Mouse (Mus musculus): ENCODE measurements at regions not wholly inside any gene's neighbourhood (a gene's known extent, or its start where the extent isn't known, plus 50 kb on each side); places are given as distances from the start of the nearest gene placed in this dataset.
A peak's percentile ranks its signal among the peaks of the same experiment; 100 is the strongest.
"Not testable (repeated sequence)": the region's sequence is repeated elsewhere in the genome, so short reads cannot be mapped to it uniquely, and the experiment has no call there.

DNA sequence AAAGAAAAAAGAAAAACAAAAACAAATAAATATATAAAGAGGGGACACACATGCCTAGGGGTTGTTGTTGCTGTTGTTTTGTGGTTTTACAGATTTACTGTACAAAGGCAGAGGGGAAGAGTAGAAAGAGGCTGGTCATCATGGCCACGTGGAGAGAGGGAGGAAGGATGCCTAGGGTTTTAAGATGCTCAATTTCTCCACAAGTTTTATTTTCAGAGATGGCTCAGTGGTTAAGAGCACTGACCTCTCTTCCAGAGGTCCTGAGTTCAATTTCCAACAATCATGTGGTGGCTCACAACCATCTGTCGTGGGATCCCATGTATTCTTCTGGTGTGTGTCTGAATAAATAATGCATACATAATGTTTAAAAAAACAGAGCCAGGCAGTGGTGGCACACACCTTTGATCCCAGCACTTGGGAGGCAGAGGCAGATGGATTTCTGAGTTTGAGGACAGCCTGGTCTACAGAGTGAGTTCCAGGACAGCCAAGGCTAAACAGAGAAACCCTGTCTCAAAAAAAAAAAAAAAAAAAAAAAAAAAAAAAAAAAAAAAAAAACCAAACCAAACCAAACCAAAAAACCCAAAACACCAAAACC, 1364.6 kb downstream of the Zfp704 start:
- H3K9ac ChIP-seq (ENCODE audit: low read depth, low read length); H3K27ac ChIP-seq (ENCODE audit: low read depth, low read length); H3K4me1 ChIP-seq (replicated peaks; ENCODE audit: control insufficient read depth, insufficient read depth, low read length); H3K4me2 ChIP-seq; H3K9me3 ChIP-seq (ENCODE audit: control insufficient read depth, low read length); H3K27me3 ChIP-seq (replicated peaks; ENCODE audit: control insufficient read depth, insufficient read depth, low read length); H3K36me3 ChIP-seq (ENCODE audit: control insufficient read depth, insufficient read depth, low read length); ATAC-seq (replicated peaks; ENCODE audit: low FRiP score); H3K4me3 ChIP-seq (ENCODE audit: low read depth, low read length): not testable (repeated sequence)
- WGBS: 59% methylated on average over 2 of the region's 2 CpGs
- peak; percentile 89 for DNase-seq (ENCODE audit: low spot score)

- H3K4me2 ChIP-seq; H3K4me3 ChIP-seq (ENCODE audit: low read depth, low read length); H3K36me3 ChIP-seq (ENCODE audit: control insufficient read depth, insufficient read depth, low read length); ATAC-seq (replicated peaks; ENCODE audit: low FRiP score); H3K27ac ChIP-seq (ENCODE audit: low read depth, low read length); H3K4me1 ChIP-seq (replicated peaks; ENCODE audit: control insufficient read depth, insufficient read depth, low read length); H3K9me3 ChIP-seq (ENCODE audit: control insufficient read depth, low read length); H3K9ac ChIP-seq (ENCODE audit: low read depth, low read length); H3K27me3 ChIP-seq (replicated peaks; ENCODE audit: control insufficient read depth, insufficient read depth, low read length): not testable (repeated sequence)
- peak; percentile 60 for DNase-seq (ENCODE audit: low spot score)
- 83% methylated on average over 4 of the region's 4 CpGs for WGBS
Observed at GRCm38 (mm10) chr3:8244526-8245194, 1365.2 kb downstream of the Zfp704 start.

- Histone ChIP-seq H3K4me1 (replicated peaks; ENCODE audit: control insufficient read depth, insufficient read depth, low read length) (no peaks in the 10 kb centered on the region), H3K36me3 (ENCODE audit: control insufficient read depth, insufficient read depth, low read length) (no peaks in the 10 kb centered on the region), H3K27me3 (replicated peaks; ENCODE audit: control insufficient read depth, insufficient read depth, low read length) (no peaks in the 10 kb centered on the region), H3K4me2 (no peak overlapping the region; the same call in 1 of the 2 replicates), H3K9me3 (ENCODE audit: control insufficient read depth, low read length) (no peaks in the 10 kb centered on the region), H3K9ac (ENCODE audit: low read depth, low read length) (no peak overlapping the region), H3K27ac (ENCODE audit: low read depth, low read length) (0 out of 2 replicates have a peak overlapping the region, but pooled peaks have one; percentile 19), H3K4me3 (ENCODE audit: low read depth, low read length) (no peak overlapping the region)
- DNase-seq (ENCODE audit: low spot score) (no peak), ATAC-seq (replicated peaks; ENCODE audit: low FRiP score) (peak; percentile 93)
- WGBS: 62% methylated on average over 6 of the region's 6 CpGs
Observed at GRCm38 (mm10) chr3:8206623-8207404, 1403.1 kb downstream of the Zfp704 start.

DNA sequence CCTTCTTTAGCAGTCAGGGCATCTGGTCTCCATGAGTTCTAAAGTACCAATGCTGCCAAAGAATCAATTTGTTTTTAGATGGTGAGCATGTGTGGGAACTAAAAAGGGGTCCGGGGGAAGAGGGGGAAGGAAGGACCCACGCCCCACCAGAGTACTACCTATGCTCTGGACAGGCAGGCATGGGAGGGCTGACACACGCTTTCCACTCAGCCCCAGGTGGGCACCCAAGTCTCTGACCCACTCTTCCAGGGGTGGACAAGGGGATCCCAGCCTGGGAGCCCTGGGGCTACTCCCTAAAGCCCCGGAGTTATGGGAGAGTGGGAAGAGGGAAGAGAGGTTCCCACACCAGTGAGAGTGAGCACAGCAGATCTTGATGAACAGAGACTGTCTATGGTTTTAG, 1446.9 kb downstream of the Zfp704 start:
- ATAC-seq (replicated peaks; ENCODE audit: low FRiP score) (no peak), DNase-seq (ENCODE audit: low spot score) (no peak)
- Histone ChIP-seq H3K4me3 (ENCODE audit: low read depth, low read length) (no peak overlapping the region), H3K27ac (ENCODE audit: low read depth, low read length) (no peak overlapping the region), H3K4me2 (no peak overlapping the region), H3K9me3 (ENCODE audit: control insufficient read depth, low read length) (no peaks in the 10 kb centered on the region), H3K4me1 (replicated peaks; ENCODE audit: control insufficient read depth, insufficient read depth, low read length) (no peaks in the 10 kb centered on the region), H3K27me3 (replicated peaks; ENCODE audit: control insufficient read depth, insufficient read depth, low read length) (no peaks in the 10 kb centered on the region), H3K9ac (ENCODE audit: low read depth, low read length) (no peak overlapping the region), H3K36me3 (ENCODE audit: control insufficient read depth, insufficient read depth, low read length) (no peaks in the 10 kb centered on the region)
- WGBS: 64% methylated on average over 4 of the region's 4 CpGs

- Histone ChIP-seq H3K4me3 (ENCODE audit: low read depth, low read length) (no peak overlapping the region), H3K27me3 (replicated peaks; ENCODE audit: control insufficient read depth, insufficient read depth, low read length) (no peaks in the 10 kb centered on the region), H3K4me2 (no peak overlapping the region), H3K9me3 (ENCODE audit: control insufficient read depth, low read length) (no peaks in the 10 kb centered on the region), H3K36me3 (ENCODE audit: control insufficient read depth, insufficient read depth, low read length) (no peaks in the 10 kb centered on the region), H3K4me1 (replicated peaks; ENCODE audit: control insufficient read depth, insufficient read depth, low read length) (no peaks in the 10 kb centered on the region), H3K9ac (ENCODE audit: low read depth, low read length) (no peak overlapping the region), H3K27ac (ENCODE audit: low read depth, low read length) (no peak overlapping the region)
- DNase-seq (ENCODE audit: low spot score): no peak
- ATAC-seq (replicated peaks; ENCODE audit: low FRiP score): no peak
- whole genome bisulfite sequencing: 75% methylated on average over 4 of the region's 4 CpGs
Observed at GRCm38 (mm10) chr3:8161997-8162756, 1447.7 kb downstream of the Zfp704 start.

- H3K9me3 ChIP-seq (ENCODE audit: control insufficient read depth, low read length): no peaks in the 10 kb centered on the region
- H3K4me1 ChIP-seq (replicated peaks; ENCODE audit: control insufficient read depth, insufficient read depth, low read length): no peaks in the 10 kb centered on the region
- ATAC-seq (replicated peaks; ENCODE audit: low FRiP score): no peak
- H3K4me2 ChIP-seq: no peak overlapping the region
- WGBS: 79% methylated on average over 2 of the region's 2 CpGs
- no peak overlapping the region for H3K9ac ChIP-seq (ENCODE audit: low read depth, low read length)
- no peak overlapping the region for H3K27ac ChIP-seq (ENCODE audit: low read depth, low read length)
- H3K27me3 ChIP-seq (replicated peaks; ENCODE audit: control insufficient read depth, insufficient read depth, low read length): no peaks in the 10 kb centered on the region
- H3K4me3 ChIP-seq (ENCODE audit: low read depth, low read length): no peak overlapping the region
- no peaks in the 10 kb centered on the region for H3K36me3 ChIP-seq (ENCODE audit: control insufficient read depth, insufficient read depth, low read length)
- DNase-seq (ENCODE audit: low spot score): no peak
Observed at GRCm38 (mm10) chr3:8143016-8143415, 1466.9 kb downstream of the Zfp704 start.

- no peak for DNase-seq (ENCODE audit: low spot score)
- Histone ChIP-seq H3K9me3 (ENCODE audit: control insufficient read depth, low read length) (no peaks in the 10 kb centered on the region), H3K4me3 (ENCODE audit: low read depth, low read length) (no peak overlapping the region), H3K27ac (ENCODE audit: low read depth, low read length) (no peak overlapping the region), H3K4me2 (no peak overlapping the region), H3K4me1 (replicated peaks; ENCODE audit: control insufficient read depth, insufficient read depth, low read length) (no peaks in the 10 kb centered on the region), H3K27me3 (replicated peaks; ENCODE audit: control insufficient read depth, insufficient read depth, low read length) (no peaks in the 10 kb centered on the region), H3K9ac (ENCODE audit: low read depth, low read length) (no peak overlapping the region), H3K36me3 (ENCODE audit: control insufficient read depth, insufficient read depth, low read length) (no peaks in the 10 kb centered on the region)
- 78% methylated on average over 3 of the region's 3 CpGs for WGBS
- no peak for ATAC-seq (replicated peaks; ENCODE audit: low FRiP score)
Observed at GRCm38 (mm10) chr3:8142190-8142589, 1467.7 kb downstream of the Zfp704 start.

DNA sequence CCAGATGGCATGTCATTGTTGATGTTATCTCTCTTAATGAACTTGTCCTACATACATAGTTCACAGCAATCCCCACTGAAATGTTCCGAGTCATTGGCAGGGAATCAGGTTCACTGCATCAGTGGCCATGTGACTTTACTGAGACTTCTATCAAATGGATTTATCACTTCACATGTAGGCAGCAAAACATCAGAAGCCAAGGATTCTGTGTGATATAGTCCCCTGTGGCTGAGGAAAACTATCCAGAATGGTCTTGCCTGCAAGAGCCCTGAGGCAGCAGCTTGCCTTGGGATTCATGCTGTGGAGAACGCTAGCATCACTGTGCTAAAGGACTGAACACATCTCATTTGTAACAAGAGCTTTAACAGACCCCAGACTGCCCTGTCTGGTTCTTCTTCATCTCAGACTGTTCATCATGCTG, 1468.2 kb downstream of the Zfp704 start:
- no peak for ATAC-seq (replicated peaks; ENCODE audit: low FRiP score)

More for the DNA sequence above, 1468.2 kb downstream of the Zfp704 start:
- Histone ChIP-seq H3K27ac (ENCODE audit: low read depth, low read length) (no peak overlapping the region), H3K9me3 (ENCODE audit: control insufficient read depth, low read length) (no peaks in the 10 kb centered on the region), H3K36me3 (ENCODE audit: control insufficient read depth, insufficient read depth, low read length) (no peaks in the 10 kb centered on the region), H3K4me2 (no peak overlapping the region), H3K4me1 (replicated peaks; ENCODE audit: control insufficient read depth, insufficient read depth, low read length) (no peaks in the 10 kb centered on the region), H3K27me3 (replicated peaks; ENCODE audit: control insufficient read depth, insufficient read depth, low read length) (no peaks in the 10 kb centered on the region), H3K9ac (ENCODE audit: low read depth, low read length) (no peak overlapping the region), H3K4me3 (ENCODE audit: low read depth, low read length) (no peak overlapping the region)
- DNase-seq (ENCODE audit: low spot score): no peak
- WGBS: 56% methylated on average over 2 of the region's 2 CpGs
